8 mouse cellular contexts compared by ENCODE assay signal in genomic region chr12:35895875-35896763, GRCm38 (mm10). TPM values are rescaled to one million over a fixed set of nuclear protein-coding genes. Genes with fewer than 3 reads are reported as not detected.
DNase-seq lines count a peak whose midpoint lies in the region; ATAC-seq and TF ChIP-seq lines count a peak whose summit lies in the region.
"Had no signal": no experiment of that assay in that cellular context is flagged by ENCODE, and none has a peak within 500 bp of the region (broad histone marks: within the 10 kb centered on the region; RNA-seq: fewer than 3 reads in every experiment).

No protein-coding gene starts in this region.

- H3K4me1 ChIP-seq in embryonic fibroblast, embryonic 13.5 days (ENCODE audit: control insufficient read depth, insufficient read depth, low read length): no peaks in the 10 kb centered on the region

- ATAC-seq in hematopoietic stem cell, adult 5-6 weeks (replicated peaks in 1 of 2; ENCODE audit: insufficient read depth in 1 of 2, low FRiP score in 2 of 2, low TSS enrichment in 1 of 2, low read depth in 1 of 2, poor library complexity in 2 of 2, severe bottlenecking in 2 of 2): peak; percentile 53 to 59; a peak in 1 of 4 replicates

- peak; percentile 77 for DNase-seq in MN1 (ENCODE audit: low spot score)
- peak; percentile 66 for DNase-seq in brain, embryonic 18.5 days (ENCODE audit: low read depth, low spot score)
- DNase-seq in layer of hippocampus, adult 9-10 months (ENCODE audit: low spot score): peak; percentile 26
- DNase-seq in lung, postnatal 10 days: peak; percentile 70
- DNase-seq in right cerebral cortex, adult 18-20 months: peak; percentile 62

- H3K27ac ChIP-seq in embryonic fibroblast, embryonic 13.5 days (ENCODE audit: insufficient read depth, low read length): no peak overlapping the region

- TF ChIP-seq CTCF in embryonic fibroblast, embryonic 13.5 days (IDR thresholded peaks at IDR 0.05; ENCODE audit: borderline replicate concordance, insufficient read depth, low read length): no peak

- H3K4me3 ChIP-seq in embryonic fibroblast, embryonic 13.5 days (ENCODE audit: insufficient read depth, low read length): peak overlapping the region; percentile 11; the same call in 1 of the 2 replicates
- H3K4me3 ChIP-seq: megakaryocyte, embryonic 14.5 days had no signal

- TF ChIP-seq POLR2A in embryonic fibroblast, embryonic 13.5 days (IDR thresholded peaks at IDR 0.05; ENCODE audit: low read depth, low read length): no peak

RNA-seq across cellular contexts. Expression of gene Agr3, which starts 29.3 kb away (rescaled TPM):
- not detected in 2 replicates for polyA plus RNA-seq in embryonic fibroblast, embryonic 13.5 days (2011; ENCODE audit: insufficient read length, low read depth, missing spikeins)
- not detected in 2 replicates for total RNA-seq in hematopoietic stem cell, adult 5-6 weeks (2017)

Comparison
In these comparisons a context has a peak if more than half of its experiments do, and no peak if none do; other contexts are left out.
1. DNase-seq: peak in every context shown above with its lines; median percentile 77 in MN1; 70 in lung, postnatal 10 days; 66 in brain, embryonic 18.5 days; 62 in right cerebral cortex, adult 18-20 months; 26 in layer of hippocampus, adult 9-10 months.